Mouse (Mus musculus): ENCODE data around the gene Mpp6.

Gene Mpp6

DNA sequence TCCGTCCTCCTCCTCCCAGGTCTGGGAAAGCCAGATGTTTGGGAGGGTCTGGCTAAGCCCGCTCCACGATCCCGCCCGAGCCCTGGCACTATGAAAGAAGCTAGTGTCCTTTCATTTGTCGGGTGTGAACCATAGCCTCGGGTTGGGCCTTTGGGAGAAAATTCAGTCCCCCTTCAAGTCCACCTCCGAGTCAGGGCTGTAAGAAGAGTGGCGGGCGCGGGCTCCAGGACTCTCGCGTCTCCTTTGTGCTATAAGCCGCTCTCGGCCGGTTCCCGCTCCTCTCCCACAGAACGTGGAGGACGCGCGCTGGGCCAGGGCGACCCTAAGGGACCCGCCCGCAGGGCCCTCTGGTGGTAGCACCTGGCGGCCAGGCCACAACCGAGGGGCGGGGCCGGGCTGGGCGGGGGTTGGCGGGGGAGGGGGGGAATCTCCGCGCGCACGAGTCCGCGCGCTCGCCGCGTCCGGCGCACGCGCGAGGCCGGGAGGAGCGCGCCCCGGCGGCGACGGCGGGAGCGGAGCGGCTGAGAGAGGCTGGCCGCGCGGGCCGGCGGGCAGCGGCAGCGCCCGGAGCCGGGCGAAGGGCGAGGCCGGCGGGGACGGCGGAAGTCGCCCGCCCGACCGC lies at the start of gene Mpp6:
Mpp6 (plus strand) TSS at position 485 of the 622 bp plus-strand sequence.
- Histone ChIP-seq H3K36me3 (ENCODE audit: insufficient read depth, low read length) (peaks cover 4% of the 10 kb centered on the region; the same call in 1 of the 2 replicates), H3K4me3 (replicated peaks; ENCODE audit: low read length) (peak within 1 kb of the TSS; percentile 82), H3K4me1 (replicated peaks; ENCODE audit: low read depth, low read length) (peaks cover 47% of the 10 kb centered on the region), H3K27me3 (ENCODE audit: insufficient read depth, low read length) (peaks cover 20% of the 10 kb centered on the region), H3K9me3 (ENCODE audit: low read length) (no peaks in the 10 kb centered on the region; the same call in 1 of the 2 replicates)
- TF ChIP-seq NANOG (IDR thresholded peaks at IDR 0.05; ENCODE audit: borderline replicate concordance, low read length) = no peak
- TF ChIP-seq CTCF (conservative IDR thresholded peaks at IDR 0.05; ENCODE audit: low read length) = no peak
- TF ChIP-seq POU5F1 (IDR thresholded peaks at IDR 0.05; ENCODE audit: borderline replicate concordance, low read length) = no peak

DNA sequence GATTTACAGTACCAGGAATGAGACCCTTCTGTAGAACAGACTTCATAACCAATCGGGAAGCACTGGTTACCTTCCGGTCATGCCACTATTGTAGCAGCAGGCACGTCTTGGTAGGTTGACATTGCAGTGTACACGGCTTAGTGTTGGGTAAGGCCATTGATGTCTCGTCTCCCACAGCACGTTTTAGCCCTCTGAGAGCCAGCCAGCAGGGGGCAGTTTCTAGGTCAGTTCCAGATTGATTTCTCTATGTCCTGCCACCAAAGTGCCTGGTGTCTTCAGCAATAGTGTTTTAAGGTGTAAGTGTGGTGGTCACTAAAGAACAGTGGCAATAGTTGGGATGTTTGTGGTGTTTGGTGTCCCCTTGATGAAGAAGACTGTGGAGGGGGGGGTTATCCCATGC lies 43.9 kb upstream of the Mpp6 start:
- TF ChIP-seq POU5F1 (IDR thresholded peaks at IDR 0.05; ENCODE audit: borderline replicate concordance, low read length) = no peak
- TF ChIP-seq NANOG (IDR thresholded peaks at IDR 0.05; ENCODE audit: borderline replicate concordance, low read length) = no peak
- TF ChIP-seq CTCF (conservative IDR thresholded peaks at IDR 0.05; ENCODE audit: low read length) = no peak
- Histone ChIP-seq H3K4me3 (replicated peaks; ENCODE audit: low read length) (no peak overlapping the region), H3K9me3 (ENCODE audit: low read length) (no peaks in the 10 kb centered on the region), H3K4me1 (replicated peaks; ENCODE audit: low read depth, low read length) (no peaks in the 10 kb centered on the region), H3K27me3 (ENCODE audit: insufficient read depth, low read length) (no peaks in the 10 kb centered on the region), H3K36me3 (ENCODE audit: insufficient read depth, low read length) (no peaks in the 10 kb centered on the region)

DNA sequence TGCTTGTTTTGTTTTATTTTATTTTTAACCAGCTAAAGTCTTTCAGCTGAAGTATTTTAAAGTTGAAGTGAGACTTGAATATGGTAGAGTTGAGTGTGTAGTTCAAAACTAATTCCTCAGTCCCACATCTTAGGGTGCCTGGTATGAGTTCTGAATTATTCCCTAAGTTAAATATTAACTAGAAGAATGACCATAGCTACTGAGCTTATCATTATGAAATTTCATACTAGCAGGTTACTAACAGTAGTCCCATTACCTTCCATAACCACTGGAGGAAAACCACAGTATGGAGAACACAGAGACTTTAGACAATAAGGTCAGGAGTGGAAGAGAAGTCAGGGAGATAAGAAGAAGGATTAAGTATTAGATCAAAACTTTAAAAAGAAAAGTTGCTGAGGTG lies 41.6 kb upstream of the Mpp6 start:
- Histone ChIP-seq H3K36me3 (ENCODE audit: insufficient read depth, low read length) (no peaks in the 10 kb centered on the region), H3K4me3 (replicated peaks; ENCODE audit: low read length) (no peak overlapping the region), H3K27me3 (ENCODE audit: insufficient read depth, low read length) (no peaks in the 10 kb centered on the region), H3K4me1 (replicated peaks; ENCODE audit: low read depth, low read length) (no peaks in the 10 kb centered on the region), H3K9me3 (ENCODE audit: low read length) (peaks cover 4% of the 10 kb centered on the region; the same call in 1 of the 2 replicates)
- TF ChIP-seq POU5F1 (IDR thresholded peaks at IDR 0.05; ENCODE audit: borderline replicate concordance, low read length) = no peak
- no peak for TF ChIP-seq NANOG (IDR thresholded peaks at IDR 0.05; ENCODE audit: borderline replicate concordance, low read length)

DNA sequence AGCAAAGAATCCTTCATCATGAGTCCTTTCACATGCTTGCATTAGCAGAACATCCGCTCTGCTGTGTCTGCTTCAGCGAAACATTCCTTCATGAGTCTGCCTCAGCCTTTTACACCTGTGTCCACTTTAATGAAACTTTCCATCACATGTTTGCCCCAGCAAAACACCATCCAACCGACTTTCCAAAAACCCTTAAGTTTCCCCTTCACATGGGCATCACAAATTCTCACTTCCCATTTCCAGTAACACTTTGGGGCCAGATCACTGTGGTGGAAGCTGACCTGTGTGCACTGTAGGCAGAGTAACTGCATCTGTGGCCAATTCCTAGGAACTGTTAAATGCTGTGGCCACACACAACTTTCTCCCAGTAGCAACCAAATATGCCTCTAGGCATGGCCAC lies 34.8 kb upstream of the Mpp6 start:
- no peak for TF ChIP-seq NANOG (IDR thresholded peaks at IDR 0.05; ENCODE audit: borderline replicate concordance, low read length)
- TF ChIP-seq CTCF (conservative IDR thresholded peaks at IDR 0.05; ENCODE audit: low read length) = no peak
- TF ChIP-seq POU5F1 (IDR thresholded peaks at IDR 0.05; ENCODE audit: borderline replicate concordance, low read length) = no peak
- Histone ChIP-seq H3K9me3 (ENCODE audit: low read length) (peaks cover 10% of the 10 kb centered on the region), H3K4me1 (replicated peaks; ENCODE audit: low read depth, low read length) (no peaks in the 10 kb centered on the region), H3K4me3 (replicated peaks; ENCODE audit: low read length) (no peak overlapping the region), H3K36me3 (ENCODE audit: insufficient read depth, low read length) (no peaks in the 10 kb centered on the region), H3K27me3 (ENCODE audit: insufficient read depth, low read length) (no peaks in the 10 kb centered on the region)

DNA sequence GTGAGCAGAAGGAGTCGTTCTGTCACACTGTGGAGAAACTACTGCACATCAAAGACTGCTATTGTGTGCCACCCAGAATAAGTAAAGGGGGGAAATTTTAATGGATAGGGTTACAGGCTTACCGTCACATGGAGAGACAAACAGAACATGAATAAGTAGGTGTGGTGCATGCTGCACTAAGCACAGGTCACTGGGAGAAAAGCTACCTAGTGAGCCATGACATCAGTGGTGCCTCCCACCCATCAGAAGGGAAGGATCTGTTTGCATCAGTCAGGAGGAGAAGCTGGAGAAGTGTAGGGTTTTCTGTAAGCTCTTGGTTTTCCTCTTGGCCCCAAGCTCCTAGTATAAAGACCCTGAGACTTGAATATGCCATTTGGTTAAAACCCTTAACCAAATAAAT lies 33.6 kb upstream of the Mpp6 start:
- peaks cover 10% of the 10 kb centered on the region for H3K9me3 ChIP-seq (ENCODE audit: low read length)
- TF ChIP-seq CTCF (conservative IDR thresholded peaks at IDR 0.05; ENCODE audit: low read length) (no peak), POU5F1 (IDR thresholded peaks at IDR 0.05; ENCODE audit: borderline replicate concordance, low read length) (no peak), NANOG (IDR thresholded peaks at IDR 0.05; ENCODE audit: borderline replicate concordance, low read length) (no peak)
- no peak overlapping the region for H3K4me3 ChIP-seq (replicated peaks; ENCODE audit: low read length)
- no peaks in the 10 kb centered on the region for H3K4me1 ChIP-seq (replicated peaks; ENCODE audit: low read depth, low read length)
- no peaks in the 10 kb centered on the region for H3K36me3 ChIP-seq (ENCODE audit: insufficient read depth, low read length)
- H3K27me3 ChIP-seq (ENCODE audit: insufficient read depth, low read length) = no peaks in the 10 kb centered on the region

DNA sequence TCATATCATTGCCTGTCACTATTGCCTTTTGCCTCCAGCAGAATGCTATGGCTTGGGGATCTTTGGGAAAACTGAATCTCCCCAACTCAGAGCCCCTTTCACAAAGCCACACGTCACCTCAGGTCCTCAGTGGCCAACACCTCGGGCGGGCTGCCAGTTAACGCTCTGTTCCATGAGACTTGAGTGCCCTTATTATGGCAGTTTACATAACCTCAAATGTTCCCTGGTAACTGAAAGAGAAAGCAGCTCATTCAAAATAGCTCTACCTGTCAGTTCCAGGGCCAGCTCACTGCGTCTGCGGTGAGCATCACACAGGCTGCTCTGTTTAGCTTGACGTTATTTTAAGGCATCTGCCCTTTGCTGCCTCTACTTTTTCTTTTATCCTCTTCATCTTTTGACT lies 29.6 kb upstream of the Mpp6 start:
- TF ChIP-seq POU5F1 (IDR thresholded peaks at IDR 0.05; ENCODE audit: borderline replicate concordance, low read length) = no peak
- TF ChIP-seq CTCF (conservative IDR thresholded peaks at IDR 0.05; ENCODE audit: low read length) = no peak
- no peak for TF ChIP-seq NANOG (IDR thresholded peaks at IDR 0.05; ENCODE audit: borderline replicate concordance, low read length)
- Histone ChIP-seq H3K36me3 (ENCODE audit: insufficient read depth, low read length) (no peaks in the 10 kb centered on the region), H3K4me3 (replicated peaks; ENCODE audit: low read length) (no peak overlapping the region), H3K4me1 (replicated peaks; ENCODE audit: low read depth, low read length) (no peaks in the 10 kb centered on the region), H3K27me3 (ENCODE audit: insufficient read depth, low read length) (no peaks in the 10 kb centered on the region), H3K9me3 (ENCODE audit: low read length) (no peaks in the 10 kb centered on the region)

DNA sequence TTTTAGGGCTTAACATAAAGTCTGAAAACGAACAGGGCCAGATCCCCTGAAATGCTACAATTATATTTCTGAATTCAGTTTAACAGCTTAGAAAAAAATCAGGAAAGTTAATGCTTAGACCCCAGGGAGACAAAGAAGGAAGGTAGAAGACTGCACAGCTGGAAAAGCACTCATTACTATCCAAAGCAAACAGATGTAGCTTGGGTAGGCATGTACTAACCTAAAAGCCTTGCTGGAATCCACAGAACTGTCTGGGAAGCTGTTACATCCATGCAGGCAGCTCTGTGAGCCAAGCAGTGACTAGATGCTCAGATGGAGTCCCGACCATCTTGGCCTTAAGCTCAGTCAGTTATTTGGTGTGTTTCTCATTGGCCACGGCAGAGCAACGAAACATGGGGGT lies 24.8 kb upstream of the Mpp6 start:
- H3K9me3 ChIP-seq (ENCODE audit: low read length) = peaks cover 3% of the 10 kb centered on the region; the same call in 1 of the 2 replicates
- H3K27me3 ChIP-seq (ENCODE audit: insufficient read depth, low read length) = no peaks in the 10 kb centered on the region
- H3K4me3 ChIP-seq (replicated peaks; ENCODE audit: low read length) = no peak overlapping the region
- TF ChIP-seq CTCF (conservative IDR thresholded peaks at IDR 0.05; ENCODE audit: low read length) (no peak), NANOG (IDR thresholded peaks at IDR 0.05; ENCODE audit: borderline replicate concordance, low read length) (no peak), POU5F1 (IDR thresholded peaks at IDR 0.05; ENCODE audit: borderline replicate concordance, low read length) (no peak)
- no peaks in the 10 kb centered on the region for H3K36me3 ChIP-seq (ENCODE audit: insufficient read depth, low read length)
- no peaks in the 10 kb centered on the region for H3K4me1 ChIP-seq (replicated peaks; ENCODE audit: low read depth, low read length)

DNA sequence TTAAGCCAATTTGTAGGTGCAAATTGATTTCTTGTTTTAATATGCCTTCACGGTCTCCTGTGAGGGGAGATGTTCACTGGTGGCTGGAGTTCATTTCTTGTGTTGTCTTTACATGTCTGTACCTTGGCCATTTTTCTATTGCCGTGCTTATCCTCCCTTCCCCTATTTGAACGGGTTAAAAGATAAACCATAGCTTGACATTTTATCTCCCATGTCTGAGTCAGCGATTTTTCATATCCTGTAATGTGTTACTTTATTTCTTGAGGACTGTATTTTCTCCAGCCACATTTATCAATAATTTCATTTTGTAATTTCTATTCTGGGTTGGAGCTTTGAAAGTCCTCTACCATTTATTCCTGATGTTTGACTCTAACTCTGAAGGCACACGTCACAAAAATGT lies 20.7 kb upstream of the Mpp6 start:
- Histone ChIP-seq H3K4me3 (replicated peaks; ENCODE audit: low read length) (no peak overlapping the region), H3K4me1 (replicated peaks; ENCODE audit: low read depth, low read length) (no peaks in the 10 kb centered on the region), H3K9me3 (ENCODE audit: low read length) (peaks cover 3% of the 10 kb centered on the region; the same call in 1 of the 2 replicates), H3K27me3 (ENCODE audit: insufficient read depth, low read length) (no peaks in the 10 kb centered on the region), H3K36me3 (ENCODE audit: insufficient read depth, low read length) (no peaks in the 10 kb centered on the region)
- no peak for TF ChIP-seq NANOG (IDR thresholded peaks at IDR 0.05; ENCODE audit: borderline replicate concordance, low read length)
- TF ChIP-seq CTCF (conservative IDR thresholded peaks at IDR 0.05; ENCODE audit: low read length) = no peak
- no peak for TF ChIP-seq POU5F1 (IDR thresholded peaks at IDR 0.05; ENCODE audit: borderline replicate concordance, low read length)

DNA sequence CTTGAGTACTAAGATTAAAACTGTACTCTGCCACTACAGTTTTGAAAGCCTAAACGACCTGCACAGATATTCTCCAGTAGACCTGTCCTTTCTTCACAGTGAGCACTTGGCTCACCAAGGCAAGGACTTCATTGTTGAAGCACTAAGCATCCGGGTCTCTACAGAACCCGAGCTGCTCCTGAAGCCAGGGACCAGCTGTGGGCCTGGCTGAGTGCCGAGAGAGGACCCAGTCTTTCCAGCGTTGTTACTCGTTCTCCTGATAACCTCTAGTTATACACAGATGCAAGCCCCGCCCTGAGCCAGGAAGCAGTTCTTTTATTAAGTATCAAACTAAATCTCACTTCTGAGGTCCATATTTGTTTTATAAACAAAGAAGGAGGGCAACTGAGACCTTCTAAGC lies 19.8 kb upstream of the Mpp6 start:
- H3K9me3 ChIP-seq (ENCODE audit: low read length) = peaks cover 3% of the 10 kb centered on the region; the same call in 1 of the 2 replicates
- H3K4me1 ChIP-seq (replicated peaks; ENCODE audit: low read depth, low read length) = no peaks in the 10 kb centered on the region
- H3K27me3 ChIP-seq (ENCODE audit: insufficient read depth, low read length) = no peaks in the 10 kb centered on the region
- H3K4me3 ChIP-seq (replicated peaks; ENCODE audit: low read length) = no peak overlapping the region
- TF ChIP-seq NANOG (IDR thresholded peaks at IDR 0.05; ENCODE audit: borderline replicate concordance, low read length) = no peak
- H3K36me3 ChIP-seq (ENCODE audit: insufficient read depth, low read length) = no peaks in the 10 kb centered on the region
